Mouse (Mus musculus) kidney, adult 8-10 months (tissue): ENCODE measurements around the gene Dpm1.

Source experiments
- DNase-seq, 2 experiments: peaks; one replicate each; pipeline ENCODE4 v3.0.0; 2022

Gene Dpm1

DNA sequence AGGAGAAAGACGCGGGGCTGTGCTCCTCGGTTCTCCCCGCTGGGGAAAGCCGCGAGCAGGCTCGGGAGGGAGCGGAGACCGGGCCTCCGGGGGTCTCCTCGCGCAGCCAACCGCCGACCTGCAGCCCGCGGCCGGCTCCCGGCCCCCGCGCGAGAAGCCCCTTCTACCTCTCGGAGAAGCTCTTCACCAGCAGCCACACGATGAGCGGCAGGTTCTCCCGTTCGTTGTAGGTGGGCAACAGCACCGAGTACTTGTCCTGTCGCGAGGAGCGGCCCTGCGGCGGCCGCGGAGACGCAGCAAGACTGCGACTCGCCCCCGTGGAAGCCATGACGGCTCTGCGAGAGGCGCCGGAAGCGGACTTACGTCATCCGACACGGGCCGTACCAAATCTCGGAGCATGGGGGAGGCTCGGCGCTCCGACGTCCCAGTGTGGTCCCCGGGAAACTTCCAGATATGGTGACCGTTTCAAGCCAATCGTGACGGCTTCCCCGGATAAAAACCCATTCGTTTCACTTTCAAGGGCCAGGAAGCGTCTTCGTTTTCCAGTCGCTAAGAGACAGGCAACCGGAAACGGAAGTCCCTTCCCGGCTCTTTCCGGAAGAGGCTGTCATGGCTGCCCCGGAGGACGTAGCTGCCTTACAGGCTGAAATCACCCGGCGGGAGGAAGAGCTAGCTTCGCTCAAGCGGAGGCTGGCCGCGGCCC, at the start of gene Dpm1, which contains the start of the genes Gm20716 and Mocs3:
TSS of gene Dpm1 (minus strand) at position 566 of the 703 bp plus-strand sequence.
TSS of gene Gm20716 (minus strand) at position 339 of the 703 bp plus-strand sequence.
TSS of gene Mocs3 (plus strand) at position 597 of the 703 bp plus-strand sequence.
- peak; percentile 82 to 85 for DNase-seq

DNA sequence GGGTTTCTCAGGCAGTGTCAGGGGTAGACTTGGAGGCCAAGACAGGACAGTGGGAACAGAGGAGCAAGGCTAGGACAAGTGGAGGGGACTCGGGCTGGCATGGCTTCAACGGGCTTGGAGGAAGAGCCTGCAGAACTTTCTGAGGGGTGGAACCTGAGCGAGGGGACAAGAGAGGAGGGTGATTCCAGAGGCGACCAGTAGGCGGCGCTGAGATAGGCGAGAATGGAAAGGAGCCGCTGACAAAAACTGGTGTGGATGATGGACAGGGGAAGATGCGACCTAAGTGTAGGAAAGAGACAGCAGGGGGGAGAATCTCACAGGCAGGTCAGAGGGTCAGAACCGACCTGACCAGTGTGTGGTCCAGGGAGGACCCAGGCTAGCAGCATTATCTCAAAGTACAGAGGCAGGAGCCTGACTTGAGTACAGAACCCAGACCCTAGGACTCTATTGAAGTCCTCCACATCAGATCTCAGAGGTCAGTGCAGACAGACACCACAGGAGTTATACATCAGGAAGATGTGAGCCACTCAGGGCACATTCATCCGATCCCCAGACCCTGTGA, 44.1 kb upstream of the Dpm1 start:
- peak; percentile 20 to 61 for DNase-seq

- DNase-seq: no peak
These were observed 43.0 kb upstream of the Dpm1 start for GRCm38 (mm10) chr2:168273387-168273786.

DNA sequence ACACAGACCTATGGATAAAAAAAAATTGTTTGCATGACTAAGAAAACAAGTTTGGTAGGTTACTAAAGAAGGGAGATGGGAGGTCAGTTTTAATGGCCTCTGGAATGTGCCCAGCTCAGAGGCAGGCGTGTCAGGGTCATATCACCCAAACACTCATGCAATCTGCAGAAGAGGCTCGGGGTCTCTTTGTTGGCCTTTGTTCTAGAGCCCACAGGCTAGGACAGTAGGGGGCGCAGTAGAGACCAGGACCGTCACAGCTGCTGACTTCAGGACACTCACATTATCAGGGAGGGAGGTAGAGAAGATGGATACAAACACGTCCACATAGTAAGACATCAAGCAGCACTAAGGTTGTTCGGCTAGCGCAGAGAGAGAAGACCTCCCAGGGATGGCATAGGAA, 37.6 kb upstream of the Dpm1 start:
- DNase-seq: no peak

- DNase-seq: no peak
These were observed 30.5 kb upstream of the Dpm1 start for GRCm38 (mm10) chr2:168260900-168261299.

DNA sequence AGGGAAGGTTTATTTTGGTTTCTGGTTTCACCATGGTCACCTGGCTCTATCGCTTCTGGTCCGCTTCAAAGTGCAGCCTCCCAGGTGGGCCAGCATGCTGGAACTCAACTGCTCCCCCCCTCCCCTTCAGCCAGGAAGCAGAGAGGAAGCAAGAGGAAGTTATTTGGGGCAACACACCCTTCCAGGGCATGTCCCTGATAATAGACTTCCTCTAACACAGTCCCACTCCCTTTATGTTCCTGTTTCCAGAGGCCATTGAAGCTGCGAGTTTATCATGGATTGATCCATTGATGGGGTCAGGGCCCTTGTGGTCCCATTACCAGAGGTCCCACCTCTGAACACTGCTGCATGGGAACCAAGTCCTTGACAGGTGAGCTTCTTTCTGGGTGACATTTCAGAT, 29.7 kb upstream of the Dpm1 start:
- no peak for DNase-seq

DNA sequence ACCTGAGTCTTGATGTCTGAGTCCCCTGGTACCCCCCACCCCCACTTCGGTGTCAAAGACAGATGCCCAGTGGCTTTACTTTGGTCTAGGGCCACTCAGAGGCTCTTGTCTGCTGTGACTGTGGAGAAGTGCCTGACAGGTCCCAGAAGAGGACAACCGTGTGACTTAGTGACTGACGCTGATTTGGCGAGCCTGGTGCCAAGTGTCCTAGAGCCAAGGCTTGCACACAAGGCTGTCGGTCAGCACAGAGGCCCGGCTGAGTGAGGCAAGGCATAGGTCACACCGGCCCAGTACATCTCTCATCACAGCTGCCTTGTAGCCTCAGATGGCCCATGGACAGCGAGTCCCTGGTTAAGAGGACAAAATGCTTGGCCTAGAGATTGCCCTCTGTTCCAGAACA, 28.7 kb upstream of the Dpm1 start:
- DNase-seq: no peak

GRCm38 (mm10) chr2:168257188-168257587, 26.8 kb upstream of the Dpm1 start:
- DNase-seq: no peak

DNA sequence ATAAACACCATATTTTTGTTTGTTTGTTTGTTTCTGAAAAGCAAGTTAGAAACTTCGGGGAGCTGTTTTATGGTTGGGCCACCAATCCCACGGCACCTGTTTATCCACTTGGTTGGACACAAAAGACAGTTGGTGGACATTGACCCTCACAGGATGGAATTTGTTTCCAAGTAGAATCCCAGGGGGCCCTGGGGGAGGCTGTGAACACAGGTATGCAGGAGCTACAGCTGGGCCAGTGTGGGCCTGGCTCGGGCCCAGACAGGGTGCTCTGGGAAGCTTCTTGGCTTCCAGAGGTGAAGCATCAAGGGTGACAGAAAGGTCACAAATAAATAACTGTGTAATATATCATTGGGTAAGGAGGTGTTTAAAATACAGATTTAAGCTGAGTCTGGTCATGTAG, 26.1 kb upstream of the Dpm1 start:
- peak; percentile 63 to 73 for DNase-seq

DNA sequence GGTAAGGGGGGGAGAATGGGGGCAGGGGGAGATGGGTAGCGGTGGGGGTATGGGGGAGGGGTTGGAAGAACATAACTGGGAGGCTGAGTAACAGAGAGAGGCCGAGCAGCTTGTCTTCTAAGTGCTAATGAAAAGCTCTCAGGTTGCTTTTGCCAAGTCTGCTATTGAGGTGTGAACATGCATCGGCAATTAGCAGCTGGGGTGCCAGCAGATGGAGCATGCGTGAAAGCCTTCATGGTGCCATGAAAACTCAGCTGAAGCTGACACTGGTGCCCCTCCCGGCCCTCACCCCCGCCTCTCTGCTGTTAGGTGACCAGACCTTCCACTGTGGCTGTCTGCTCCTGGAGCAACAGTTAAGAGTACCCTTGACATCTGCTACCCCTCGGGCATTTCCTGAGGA, 23.4 kb upstream of the Dpm1 start:
- DNase-seq: no peak

- peak in 1 of 2 experiments; percentile 32 for DNase-seq
These were observed 22.4 kb upstream of the Dpm1 start for GRCm38 (mm10) chr2:168252639-168253292.

DNA sequence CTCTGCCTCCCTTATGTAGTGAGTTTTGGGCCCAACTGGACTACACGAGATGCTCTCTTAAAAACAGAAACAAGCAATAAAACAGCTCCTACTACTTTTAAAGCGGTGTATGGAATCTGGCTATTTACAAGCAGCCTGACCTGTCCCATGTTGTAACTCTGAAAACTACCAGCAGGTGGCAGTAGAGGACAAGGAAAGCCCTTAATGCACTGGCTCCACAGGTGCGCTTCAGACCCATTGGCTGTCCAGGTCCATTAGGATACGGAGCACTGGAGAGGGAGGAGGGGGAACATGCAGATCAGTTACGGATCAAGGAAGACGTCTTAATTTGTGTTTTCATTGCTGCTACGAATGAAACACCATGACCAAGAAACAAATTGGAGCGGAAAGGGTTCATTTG, 19.9 kb upstream of the Dpm1 start:
- DNase-seq: peak; percentile 64 to 88

DNA sequence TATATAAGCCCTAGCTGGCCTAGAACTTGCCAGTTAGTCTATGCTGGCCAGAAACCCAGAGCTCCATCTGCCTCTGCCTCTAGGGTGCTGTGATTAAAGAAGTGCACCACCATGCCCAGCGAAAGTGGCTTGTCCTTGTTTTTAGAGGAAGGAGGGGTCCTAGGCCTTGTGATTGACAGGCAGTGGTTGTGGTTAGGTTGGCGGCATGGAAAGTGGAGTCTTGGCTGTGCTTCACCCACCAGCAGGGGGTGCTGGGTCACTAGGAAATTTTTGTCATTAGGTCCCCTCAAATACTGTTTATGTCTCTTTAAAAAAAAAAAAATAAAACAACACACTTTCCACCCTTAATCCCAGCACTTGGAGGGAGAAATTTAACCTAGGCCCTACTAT, 18.5 kb upstream of the Dpm1 start:
- DNase-seq: no peak

- no peak for DNase-seq
These were observed 17.9 kb upstream of the Dpm1 start for GRCm38 (mm10) chr2:168248167-168248855.

GRCm38 (mm10) chr2:168245571-168245970, 15.2 kb upstream of the Dpm1 start:
- no peak for DNase-seq

DNA sequence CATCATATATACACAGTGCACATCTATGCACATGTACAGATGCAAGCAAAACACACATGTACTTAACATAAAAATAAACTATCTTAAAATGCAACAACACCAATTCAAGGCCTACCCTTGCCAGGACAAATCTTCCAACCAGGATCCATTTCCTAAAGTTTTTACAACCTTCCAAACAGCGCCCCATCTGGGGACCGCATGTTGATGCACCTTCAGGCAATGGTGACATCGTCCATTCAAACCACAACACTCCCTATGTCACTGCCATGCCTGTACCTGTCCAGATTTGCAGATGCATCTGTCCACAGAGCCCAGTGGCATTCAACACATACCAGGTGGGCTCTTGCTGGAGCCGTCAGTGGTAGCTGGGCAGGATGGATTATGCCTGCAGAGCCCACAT, 12.9 kb upstream of the Dpm1 start:
- DNase-seq: no peak

DNA sequence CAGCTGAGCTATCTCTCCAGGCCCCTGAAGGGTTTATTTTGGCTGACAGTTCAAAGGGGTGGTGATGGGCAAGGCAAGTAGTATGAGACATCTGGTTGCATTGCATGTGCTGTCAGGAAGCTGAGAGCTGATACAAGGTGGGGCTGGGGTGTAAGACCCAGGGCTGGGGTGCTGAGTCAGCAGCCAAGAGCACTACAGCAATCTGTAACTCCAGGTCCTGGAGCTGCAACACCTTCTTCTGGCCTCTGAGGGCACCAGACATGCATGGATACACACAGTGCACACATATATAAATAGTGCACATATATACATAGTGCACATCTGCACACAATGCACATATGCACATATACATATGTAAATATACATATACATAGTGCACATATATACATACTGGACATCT, 12.4 kb upstream of the Dpm1 start:
- DNase-seq: no peak

GRCm38 (mm10) chr2:168238335-168238734, 7.9 kb upstream of the Dpm1 start:
- DNase-seq: no peak

DNA sequence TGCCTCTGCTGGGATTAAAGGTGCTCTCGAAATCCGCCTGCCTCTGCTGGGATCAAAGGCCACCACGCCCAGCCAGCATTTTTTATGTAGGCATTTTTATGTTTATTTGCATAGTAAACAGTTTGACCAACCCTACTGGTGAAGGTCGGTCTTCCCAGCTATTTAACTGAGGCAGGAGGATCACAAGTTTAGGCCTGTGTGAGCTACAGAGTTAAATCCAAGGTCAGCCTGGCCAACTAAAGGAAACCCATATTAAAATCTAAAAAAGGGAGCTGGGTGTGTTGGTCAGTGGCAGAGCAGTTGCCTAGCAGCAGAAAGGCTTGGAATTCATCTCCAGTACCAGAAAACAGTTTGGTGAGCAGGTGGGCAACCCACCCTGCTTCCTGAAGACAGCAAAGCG, 2.9 kb upstream of the Dpm1 start:
- DNase-seq: no peak

- no peak for DNase-seq
These were observed 1.1 kb upstream of the Dpm1 start for GRCm38 (mm10) chr2:168231471-168231829.

GRCm38 (mm10) chr2:168230773-168231470, 531 bp upstream of the Dpm1 start:
- DNase-seq: no peak

DNA sequence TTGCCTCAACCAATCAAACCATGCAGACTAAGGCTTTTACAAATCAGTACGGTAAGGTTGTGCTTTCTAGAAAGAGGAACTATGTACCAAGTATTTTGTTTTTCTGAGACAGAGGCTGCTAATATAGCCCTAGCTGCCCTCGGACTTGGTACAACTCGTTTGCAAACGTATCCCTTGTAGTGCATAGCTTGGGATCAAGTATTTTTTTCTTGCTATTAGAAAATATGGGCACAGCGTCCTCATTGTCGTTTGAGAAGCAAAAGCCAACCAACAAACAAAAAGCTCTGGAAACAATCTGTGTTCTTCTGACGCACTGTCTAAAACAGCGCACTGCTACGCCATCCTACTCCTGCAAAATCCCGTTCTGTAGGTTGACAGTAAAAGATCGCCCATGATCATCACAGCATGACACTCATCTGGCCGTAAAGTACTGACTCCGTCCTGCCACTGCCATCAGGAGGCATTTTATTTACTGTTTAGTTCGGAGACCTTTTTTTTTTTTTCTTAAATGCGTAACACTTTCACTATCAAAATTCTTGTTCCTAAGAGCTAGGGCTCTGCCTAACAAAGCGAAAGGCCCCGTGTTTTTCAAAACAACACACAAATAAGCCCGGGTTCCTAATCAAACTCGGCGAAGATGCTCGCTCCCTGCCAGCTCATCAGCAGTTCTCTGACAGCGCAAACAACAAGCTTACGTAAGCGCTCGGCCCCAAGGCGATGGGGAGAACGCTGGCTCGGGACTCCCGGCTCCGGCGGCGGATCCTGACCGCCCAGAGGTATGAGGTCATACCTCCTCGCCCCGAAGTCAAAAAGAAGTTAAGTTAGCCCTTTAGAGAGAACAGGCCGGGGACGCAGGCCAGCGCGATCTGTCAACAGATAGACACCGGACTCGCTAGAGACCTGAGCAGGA, 1.0 kb downstream of the Dpm1 start:
- DNase-seq: peak; percentile 43 to 62
